Mouse (Mus musculus) cortical plate, adult 2 months (tissue): ENCODE results near the gene Adh1. TPM values are rescaled to one million over a fixed set of nuclear protein-coding genes. Genes with fewer than 3 reads are reported as not detected.

ENCODE experiments used
- H3K27ac ChIP-seq: fragments of 200-500 bp; 2 replicates; pipeline ENCODE4 v1.5.1; 2012; ENCODE audit warnings: low read length, control low read depth, inconsistent platforms; ENCODE audit not compliant: insufficient read depth
- H3K4me1 ChIP-seq: fragments of 200-500 bp; 2 replicates; pipeline ENCODE4 v1.6.1; 2011; ENCODE audit warnings: low read length; ENCODE audit not compliant: control insufficient read depth, insufficient read depth
- H3K4me3 ChIP-seq: fragments of 200-500 bp; 2 replicates; pipeline ENCODE4 v1.5.1; 2011; ENCODE audit warnings: mild to moderate bottlenecking, low read length, control low read depth; ENCODE audit not compliant: insufficient read depth
- CTCF ChIP-seq: fragments of 200-500 bp; IDR thresholded peaks from 2 replicates; pipeline ENCODE4 v1.5.1; 2011; ENCODE audit warnings: mild to moderate bottlenecking, control low read depth, low read length; ENCODE audit not compliant: insufficient read depth; ENCODE audit errors: extremely low read depth
- POLR2A ChIP-seq: fragments of 200-500 bp; IDR thresholded peaks from 2 replicates; pipeline ENCODE4 v1.6.1; 2011; ENCODE audit warnings: mild to moderate bottlenecking, low read length, control low read depth; ENCODE audit not compliant: insufficient read depth; ENCODE audit errors: extremely low read depth
- polyA plus RNA-seq: library from polyadenylated mRNA; depleted of rRNA; stranded (reverse); fragments of >200 nt; gene quantifications from 2 replicates; pipeline ENCODE4 v1.2.3, GENCODE M21; 2012; rRNA removed

Gene Adh1
- polyA plus RNA-seq, 1 experiment: 1.2 TPM

- H3K4me1 ChIP-seq: no peaks in the 10 kb centered on the region
- TF ChIP-seq CTCF: no peak
- TF ChIP-seq POLR2A: no peak
- no peak overlapping the region for H3K27ac ChIP-seq
- no peak overlapping the region for H3K4me3 ChIP-seq
Observed at GRCm38 (mm10) chr3:138333910-138334309, 73.1 kb downstream of the Adh1 start.

DNA sequence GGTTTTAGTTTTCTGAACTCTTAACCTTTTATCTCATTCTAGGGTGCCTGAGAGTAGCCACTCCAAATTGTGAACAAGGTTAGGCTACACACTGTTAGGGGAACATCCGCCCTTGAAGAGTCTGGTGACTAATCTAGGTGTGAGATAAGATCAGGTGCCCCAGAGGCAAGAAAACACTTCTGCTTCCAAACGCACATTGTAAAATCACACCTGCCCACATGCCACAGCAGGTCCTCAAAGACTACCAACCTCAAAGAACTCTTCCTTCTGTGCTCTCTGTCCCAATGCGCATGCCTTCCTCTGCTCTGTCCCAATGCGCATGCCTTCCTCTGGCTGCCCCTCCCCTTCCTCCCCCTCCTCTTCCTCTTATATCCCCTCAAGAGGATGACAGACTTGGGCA lies 73.5 kb downstream of the Adh1 start:
- H3K4me3 ChIP-seq: no peak overlapping the region
- H3K4me1 ChIP-seq: no peaks in the 10 kb centered on the region
- TF ChIP-seq CTCF (no peak), POLR2A (no peak)
- H3K27ac ChIP-seq: no peak overlapping the region

DNA sequence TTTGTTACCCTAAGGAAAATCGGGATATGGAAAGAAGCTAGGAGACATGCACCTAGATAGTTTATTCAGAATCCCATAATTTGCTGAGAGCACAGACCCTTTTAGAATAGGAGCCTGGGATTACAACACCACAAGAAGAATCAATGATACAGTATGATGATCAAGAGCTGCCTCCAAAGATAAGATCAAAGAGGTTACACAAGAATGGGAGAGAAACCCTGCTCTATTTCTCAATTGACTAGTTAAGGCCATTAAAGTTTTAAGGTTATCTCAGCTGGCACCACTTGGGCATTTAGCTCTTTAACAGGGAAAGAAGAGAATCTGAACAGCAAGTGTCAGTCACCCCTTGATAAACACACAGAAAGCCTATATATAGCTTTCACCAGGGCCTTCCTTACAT lies 74.8 kb downstream of the Adh1 start:
- H3K4me1 ChIP-seq: no peaks in the 10 kb centered on the region
- no peak for TF ChIP-seq POLR2A
- no peak for TF ChIP-seq CTCF
- no peak overlapping the region for H3K27ac ChIP-seq
- no peak overlapping the region for H3K4me3 ChIP-seq

DNA sequence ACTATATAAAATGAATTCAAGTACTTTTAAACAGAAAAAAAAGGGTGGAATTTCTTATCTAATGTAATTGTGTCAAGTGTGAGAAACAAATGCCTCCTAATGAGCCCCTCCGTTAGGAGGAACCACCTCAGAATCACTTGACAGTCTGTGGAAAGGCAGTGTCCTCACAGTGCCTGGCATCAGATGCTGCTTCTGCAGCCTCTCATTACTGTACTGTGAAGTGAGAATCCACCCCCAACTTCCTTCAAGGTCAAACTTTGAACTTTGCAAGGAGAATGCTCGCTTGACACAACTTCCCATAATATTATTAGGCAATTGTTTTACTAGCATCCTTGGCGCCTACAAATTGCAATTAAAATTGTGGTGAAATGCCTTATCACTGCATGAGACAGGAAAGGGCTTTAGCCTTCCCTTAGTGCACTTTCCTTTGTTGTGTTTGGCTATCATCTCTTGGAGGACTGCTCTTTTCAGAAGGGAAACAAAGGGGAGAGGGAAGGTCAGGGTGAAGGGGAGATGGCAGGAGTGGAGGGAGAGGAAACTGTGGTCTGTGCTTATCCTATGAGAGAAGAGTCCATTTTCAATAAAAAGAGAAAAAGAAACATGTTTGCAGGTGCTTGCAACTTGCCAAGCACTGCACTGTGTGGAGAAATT lies 75.4 kb downstream of the Adh1 start:
- no peaks in the 10 kb centered on the region for H3K4me1 ChIP-seq
- TF ChIP-seq POLR2A (no peak), CTCF (no peak)
- no peak overlapping the region for H3K4me3 ChIP-seq
- no peak overlapping the region for H3K27ac ChIP-seq

Other genes with a start within 250 kb of the Adh1 start
- gene 1110002E22Rik, start 195.9 kb upstream of the Adh1 start, polyA plus RNA-seq: 0.98 and 1.2 TPM in 2 replicates
- 0.42 and 0.61 TPM in 2 replicates for gene Gm5105, start 193.6 kb upstream of the Adh1 start, polyA plus RNA-seq
- gene Trmt10a, start 117.5 kb upstream of the Adh1 start, polyA plus RNA-seq: 6.7 and 9.0 TPM in 2 replicates
- 7.5 and 7.7 TPM in 2 replicates for gene Mttp, start 116.0 kb upstream of the Adh1 start, polyA plus RNA-seq
- not detected in 2 replicates for gene 4930579F01Rik, start 67.2 kb upstream of the Adh1 start, polyA plus RNA-seq
- 0.02 and 0.04 TPM in 2 replicates for gene Adh7, start 43.2 kb upstream of the Adh1 start, polyA plus RNA-seq
- gene Adh6a, start 52.3 kb downstream of the Adh1 start, polyA plus RNA-seq: not detected in 2 replicates
- not detected in 2 replicates for gene Adh6b, start 80.8 kb downstream of the Adh1 start, polyA plus RNA-seq
- not detected in 2 replicates for gene Adh4, start 154.5 kb downstream of the Adh1 start, polyA plus RNA-seq
- 64.2 and 64.3 TPM in 2 replicates for gene Adh5, start 182.1 kb downstream of the Adh1 start, polyA plus RNA-seq
- gene Metap1, start 228.5 kb downstream of the Adh1 start, polyA plus RNA-seq: 43.0 and 43.7 TPM in 2 replicates